Mouse (Mus musculus) lung, postnatal 4 days (tissue): ENCODE results near the gene Aqp5.

Experiments used
- DNase-seq, 2 experiments: peaks; one replicate each; pipeline ENCODE4 v3.0.0; 2021

Aqp5 gene

DNA sequence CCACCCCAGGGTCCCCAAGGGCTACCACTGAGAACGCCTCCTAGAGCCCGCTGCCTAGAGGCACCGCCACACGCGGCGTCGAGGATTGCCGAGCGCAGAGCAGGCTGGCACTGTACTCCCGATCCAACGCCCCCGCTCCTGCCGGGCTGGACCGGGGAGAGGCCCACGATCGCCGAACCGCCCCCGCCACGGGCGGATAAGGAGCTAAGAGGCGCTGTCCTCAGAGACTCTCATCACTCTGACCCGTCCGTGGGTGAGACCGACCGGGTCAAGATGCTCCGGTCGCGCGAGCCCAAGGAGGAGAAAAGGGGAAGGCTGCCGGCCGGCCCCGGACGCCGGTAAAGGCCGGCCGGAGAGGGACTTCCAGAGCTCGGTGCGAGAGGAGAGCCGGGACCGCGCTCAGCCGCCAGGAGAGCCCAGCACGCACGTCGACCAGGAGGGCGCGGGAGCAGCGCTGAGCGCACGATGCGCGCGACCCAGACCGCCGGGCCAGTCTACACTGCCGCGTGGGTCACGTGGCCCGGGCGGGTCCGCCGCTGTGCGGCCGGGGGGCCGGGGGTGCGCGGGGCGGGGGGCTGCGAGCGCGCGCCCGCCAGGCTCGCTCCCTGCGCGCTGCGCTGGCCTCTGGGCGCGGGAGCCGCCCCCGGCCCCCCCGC is at the start of gene Aqp5:
Aqp5 (plus strand) TSS at position 354 of the 656 bp plus-strand sequence.
- peak; percentile 56 to 81 for DNase-seq

DNA sequence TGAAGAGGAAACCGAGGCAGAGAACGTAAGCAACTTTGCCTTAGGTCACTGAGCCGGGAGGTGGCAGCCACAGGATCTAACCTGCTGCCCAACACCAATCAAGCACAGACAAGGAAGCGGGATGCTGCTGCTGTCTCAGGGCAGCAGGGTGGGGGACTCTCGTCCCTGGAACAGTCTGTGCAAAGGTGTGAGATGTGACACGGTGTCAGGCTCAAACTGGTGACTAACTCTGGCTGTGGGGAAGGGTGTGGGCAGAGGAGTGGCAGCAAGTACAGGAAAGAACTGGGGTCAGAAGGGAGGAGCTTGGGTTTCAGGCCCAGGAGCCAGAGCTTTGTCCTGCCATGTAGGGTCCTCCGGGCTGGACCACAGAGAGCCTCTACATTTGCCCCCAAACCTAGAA is 46.5 kb upstream of the Aqp5 start:
- DNase-seq, result no peak

DNA sequence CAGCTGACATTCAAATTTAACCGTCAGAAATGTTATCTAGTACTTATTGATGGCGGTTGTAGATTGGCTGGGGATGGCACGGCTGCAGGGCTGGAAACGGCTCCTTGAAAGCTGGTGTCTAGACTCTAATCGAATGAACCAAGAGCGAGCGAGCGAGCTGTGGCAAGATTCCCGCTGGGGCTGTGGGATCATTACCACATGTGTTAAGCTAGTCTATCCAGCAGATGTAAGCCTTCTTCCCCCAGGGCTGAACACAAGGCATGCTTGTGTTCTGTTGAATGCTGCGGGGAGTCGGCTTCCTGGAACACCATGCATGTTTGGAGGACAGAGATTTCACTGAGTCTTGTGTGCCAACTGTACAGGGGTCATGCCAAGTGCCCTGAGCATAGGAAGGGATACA is 44.0 kb upstream of the Aqp5 start:
- peak in 1 of 2 experiments; percentile 49 for DNase-seq

DNA sequence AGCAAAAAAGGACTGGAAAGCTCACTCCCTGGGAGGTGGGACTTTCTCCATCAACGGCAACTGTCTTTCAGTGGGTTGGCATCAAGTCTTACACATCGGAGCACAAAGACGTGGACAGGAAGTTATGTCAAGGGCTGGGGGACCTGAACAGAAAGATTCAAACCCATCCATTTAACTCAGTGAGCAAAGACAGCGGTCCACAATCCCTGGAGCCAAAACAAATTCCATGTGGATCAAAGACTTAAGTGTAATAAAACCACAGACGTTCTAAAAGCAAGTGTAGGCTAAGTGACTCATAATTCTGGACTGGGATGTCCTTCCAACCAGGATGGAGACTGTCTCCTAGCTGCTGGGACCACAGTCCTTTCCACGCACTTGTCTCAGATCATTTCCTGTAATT is 42.9 kb upstream of the Aqp5 start:
- no peak for DNase-seq

DNA sequence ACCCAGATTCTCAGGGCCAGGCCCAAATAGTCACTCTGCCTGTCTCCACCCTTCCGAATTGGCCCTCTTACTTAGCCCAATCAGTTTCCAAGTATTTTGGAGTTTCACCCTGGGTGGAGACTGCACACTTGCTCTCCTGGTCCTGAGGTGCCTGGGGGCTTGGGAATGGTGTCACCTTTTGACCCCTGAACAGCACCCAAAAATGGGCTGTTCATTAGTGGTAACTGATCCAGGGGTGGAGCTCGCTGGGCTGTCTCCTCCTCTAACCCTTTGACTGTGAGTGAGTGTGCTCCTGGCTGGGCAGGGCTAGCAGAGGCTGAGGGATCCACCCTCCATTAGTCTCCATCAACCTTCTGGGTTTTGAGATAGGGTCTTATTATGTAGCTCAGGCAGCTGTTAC is 40.7 kb upstream of the Aqp5 start:
- DNase-seq, result no peak

DNA sequence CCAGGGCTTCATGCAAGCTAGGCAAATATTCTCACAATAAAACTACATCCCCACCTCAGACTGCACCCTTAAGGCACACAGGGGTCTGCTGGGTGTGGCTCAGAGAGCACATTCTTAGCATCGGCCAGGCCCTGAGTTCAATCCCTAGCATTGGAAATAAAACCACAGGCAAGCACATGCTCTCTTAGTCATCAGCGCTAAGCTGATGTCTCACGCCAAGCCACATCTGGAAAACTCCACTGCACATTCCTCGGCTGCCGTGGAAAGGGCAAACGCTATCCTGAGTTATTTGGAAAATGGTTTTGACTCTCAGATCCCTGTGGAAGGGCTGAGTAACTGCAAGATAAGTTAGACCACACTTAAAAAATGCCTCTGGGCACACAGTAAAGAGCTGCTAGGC is 36.8 kb upstream of the Aqp5 start:
- DNase-seq, result no peak

DNA sequence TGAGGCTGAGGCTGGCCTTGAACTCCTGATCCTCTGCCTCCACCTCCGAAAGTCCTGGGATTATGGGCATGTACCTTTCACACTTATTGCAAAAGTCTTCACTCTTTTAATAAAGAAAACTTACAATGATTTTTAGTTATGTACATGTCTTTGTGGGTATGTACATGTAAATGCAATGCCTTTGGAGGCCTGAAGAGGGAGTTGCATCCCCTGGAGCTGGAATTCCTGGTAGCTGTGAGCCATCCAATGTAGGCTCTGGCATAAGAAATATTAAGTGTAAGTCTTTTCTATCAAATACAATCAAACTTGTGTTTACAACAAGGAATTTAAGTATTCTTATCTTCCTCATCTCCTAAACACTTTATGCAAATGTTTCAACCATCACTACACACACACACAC is 31.6 kb upstream of the Aqp5 start:
- DNase-seq, result no peak

DNA sequence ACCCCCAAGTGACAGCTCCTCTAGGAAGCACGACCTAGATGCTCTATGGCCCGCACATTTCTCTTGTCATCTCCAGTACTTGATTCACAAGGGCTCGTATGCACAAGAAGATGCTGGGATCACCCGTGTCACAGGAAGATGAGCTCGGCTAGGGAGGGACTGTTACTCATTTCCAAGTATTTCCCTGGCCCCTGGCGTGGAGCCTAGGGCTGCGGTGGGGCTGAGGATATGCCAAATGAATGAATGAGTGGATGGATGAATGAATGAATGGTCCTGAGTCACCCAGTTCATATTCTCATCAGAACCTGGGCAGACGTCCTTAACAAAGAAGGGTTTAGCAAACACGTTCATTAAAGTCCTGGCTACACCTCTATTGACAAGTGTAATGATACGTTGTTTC is 30.3 kb upstream of the Aqp5 start:
- DNase-seq, result no peak

DNA sequence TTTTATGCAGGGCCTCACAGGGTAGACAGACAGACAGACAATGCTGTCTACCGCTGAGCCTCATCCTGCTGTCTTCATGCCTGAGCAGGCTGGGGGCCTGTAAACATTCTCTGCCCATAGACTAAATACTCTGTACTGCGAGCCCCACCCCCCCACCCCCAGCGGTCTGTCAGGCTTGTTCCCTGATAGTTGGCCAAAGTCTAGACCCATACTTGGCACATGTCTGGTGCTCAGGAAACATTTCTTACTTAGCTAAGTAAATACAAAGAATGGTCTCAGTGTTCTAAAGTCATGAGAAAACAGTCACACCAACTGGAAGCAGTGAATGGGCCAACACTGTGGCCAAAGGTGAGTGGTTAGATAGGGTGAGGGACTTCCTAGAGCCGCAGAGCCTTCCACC is 23.2 kb upstream of the Aqp5 start:
- no peak for DNase-seq

DNA sequence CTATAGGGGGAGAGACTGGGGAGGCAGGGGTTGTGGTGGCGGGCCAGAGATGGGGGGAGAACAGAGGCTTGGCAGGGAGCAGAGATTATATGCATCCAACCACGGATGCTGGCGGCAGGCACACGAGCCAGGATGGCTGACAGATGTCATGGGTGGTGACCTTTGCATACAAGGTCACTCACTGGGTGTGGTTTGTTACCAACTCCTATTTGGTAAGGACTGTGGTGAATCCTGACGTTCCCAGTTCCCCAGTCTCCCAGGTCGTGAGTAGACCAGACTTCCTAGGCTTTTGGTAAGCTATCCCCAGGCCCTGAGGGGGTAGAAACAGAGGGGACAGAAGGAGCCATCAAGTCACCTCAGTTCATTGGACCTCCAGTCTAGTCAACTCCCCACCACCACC is 21.9 kb upstream of the Aqp5 start:
- no peak for DNase-seq

DNA sequence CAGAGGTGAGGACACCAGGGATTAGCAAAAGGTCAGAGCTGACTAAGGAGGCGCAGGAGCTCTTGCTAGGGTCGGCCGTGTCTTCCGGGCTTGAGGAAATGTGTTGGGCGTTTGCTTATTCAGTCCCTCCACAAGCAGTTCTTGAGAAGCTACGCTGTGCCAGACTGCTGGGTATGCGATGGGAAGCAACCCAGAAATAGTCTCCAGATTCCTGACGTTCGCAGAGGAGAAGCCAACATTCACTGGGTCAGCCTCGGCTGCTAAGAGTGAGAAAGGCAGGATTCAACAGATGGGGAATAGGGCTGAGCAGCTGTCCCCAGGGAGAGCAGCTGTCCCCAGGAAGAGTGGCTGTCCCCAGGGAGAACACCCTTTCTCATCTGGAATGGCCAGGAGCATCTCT is 21.5 kb upstream of the Aqp5 start:
- no peak for DNase-seq

DNA sequence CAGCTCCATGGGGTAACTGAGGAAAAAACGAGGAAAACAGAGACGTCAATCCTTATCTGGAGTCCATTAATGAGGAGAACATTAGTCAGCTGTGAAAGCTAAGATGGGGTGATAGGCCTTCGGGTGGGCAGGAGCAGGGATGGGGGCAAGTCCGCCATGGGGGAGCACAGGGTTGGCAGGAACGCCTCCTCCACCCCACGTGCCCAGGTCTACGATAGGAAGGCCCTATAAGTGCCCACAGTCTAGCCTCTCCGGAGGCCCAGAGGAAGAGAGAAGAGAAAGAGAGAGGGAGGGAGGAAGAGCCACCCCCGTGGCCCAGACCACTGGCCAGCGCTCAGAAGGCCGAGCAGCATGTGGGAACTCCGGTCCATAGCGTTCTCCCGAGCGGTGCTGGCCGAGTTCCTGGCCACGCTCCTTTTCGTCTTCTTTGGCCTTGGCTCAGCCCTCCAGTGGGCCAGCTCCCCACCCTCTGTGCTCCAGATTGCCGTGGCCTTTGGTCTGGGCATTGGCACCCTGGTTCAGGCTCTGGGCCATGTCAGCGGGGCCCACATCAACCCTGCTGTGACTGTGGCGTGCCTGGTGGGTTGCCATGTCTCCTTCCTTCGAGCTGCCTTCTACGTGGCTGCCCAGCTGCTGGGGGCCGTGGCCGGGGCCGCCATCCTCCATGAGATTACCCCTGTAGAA is 11.6 kb upstream of the Aqp5 start, which contains the start of gene Aqp2:
Aqp2 (plus strand) TSS at position 254 of the 684 bp plus-strand sequence.
- no peak for DNase-seq

DNA sequence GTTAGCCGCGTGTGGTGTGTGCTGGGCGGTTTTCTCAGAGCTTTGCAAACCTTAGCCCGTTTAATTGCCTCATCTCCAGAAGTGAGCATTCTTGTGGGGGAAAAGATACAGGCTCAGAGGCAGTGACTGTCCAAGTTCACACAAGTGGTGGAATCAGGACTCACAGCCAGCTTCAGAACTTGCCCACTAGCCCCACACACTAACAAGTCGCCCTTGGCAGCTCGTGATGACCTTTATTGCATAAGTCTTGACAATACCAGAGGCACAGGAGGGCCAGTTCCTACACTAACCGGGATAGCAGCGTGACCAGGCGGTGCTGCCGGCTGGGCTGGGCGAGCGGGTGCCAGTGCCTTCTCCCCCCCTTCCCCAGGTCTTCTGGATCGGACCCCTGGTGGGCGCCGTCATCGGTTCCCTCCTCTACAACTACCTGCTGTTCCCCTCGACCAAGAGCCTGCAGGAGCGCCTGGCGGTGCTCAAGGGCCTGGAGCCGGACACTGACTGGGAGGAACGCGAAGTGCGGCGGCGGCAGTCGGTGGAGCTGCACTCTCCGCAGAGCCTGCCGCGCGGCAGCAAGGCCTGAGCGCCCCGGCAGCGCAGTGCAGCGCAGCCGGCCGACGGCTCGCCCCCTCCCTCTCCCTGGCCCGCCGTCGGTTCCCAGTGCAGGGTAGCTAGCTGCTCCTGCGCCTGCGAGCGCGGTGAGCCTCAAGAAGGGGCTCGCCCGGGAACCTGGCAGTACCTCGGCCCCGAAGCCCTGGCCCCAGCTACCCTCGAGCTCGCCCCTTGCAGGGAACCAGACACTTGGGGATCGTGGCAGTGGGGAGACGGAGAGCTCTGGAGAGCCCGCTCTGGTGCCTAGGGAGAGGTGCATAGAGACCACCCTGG is 6.9 kb upstream of the Aqp5 start:
- peak; percentile 54 to 61 for DNase-seq

DNA sequence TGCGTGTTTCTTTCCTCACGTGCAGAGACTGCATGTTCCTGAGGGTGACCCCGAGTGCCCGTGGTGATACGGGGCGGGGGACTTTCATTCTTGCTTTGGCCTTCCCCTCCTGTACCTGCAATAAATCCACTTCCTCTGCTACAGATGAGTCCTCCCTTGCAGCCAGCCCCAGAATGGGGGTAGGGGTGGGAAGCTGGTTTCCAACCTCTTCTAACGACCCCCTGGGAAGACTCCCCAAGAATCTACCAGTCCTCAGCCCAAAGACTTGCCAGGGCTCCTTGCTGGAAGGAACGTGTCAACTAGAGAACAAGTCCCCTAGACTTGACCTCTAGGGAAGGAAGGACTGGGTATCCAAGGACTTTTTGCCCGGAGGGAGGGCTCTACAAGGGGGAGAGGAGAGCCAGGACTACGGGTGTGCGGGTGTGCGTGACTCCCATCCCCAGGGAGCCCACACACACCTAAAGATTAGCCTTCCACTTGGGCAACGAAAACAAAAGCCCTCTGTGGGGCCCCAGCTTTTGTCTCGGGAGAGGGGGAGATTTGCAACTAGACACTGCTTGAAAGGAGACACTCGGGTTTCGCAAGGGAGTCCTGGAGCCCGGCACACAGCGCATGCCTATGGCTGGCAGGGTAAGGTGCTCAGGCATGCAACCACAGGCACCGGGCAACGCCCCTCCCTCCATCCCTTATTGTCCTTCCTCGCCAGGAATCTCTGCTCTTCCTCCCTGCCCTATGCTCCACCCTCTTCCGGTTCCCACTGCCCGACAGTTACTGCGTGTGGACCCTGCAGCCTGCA is 6.0 kb upstream of the Aqp5 start:
- DNase-seq, result peak; percentile 55 to 71

DNA sequence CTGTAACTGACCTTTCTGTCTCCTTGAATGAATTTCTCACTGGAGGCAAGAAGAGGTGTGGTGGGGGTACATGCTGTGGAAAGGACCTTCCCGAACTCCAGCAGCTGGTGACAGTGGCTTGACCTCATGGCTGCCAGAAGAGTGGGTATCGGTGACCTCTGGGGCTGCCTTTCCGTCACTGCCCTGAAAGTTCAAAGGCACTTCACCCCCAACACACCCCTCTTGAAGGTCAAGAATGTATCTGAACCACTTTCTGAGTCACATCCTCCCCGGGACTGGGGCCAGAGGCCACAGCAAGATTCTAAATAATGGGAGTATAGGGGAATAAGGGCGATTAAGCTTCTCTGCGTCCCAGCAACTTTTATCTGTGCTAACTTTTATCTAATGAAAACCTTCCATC is 4.8 kb upstream of the Aqp5 start:
- no peak for DNase-seq

DNA sequence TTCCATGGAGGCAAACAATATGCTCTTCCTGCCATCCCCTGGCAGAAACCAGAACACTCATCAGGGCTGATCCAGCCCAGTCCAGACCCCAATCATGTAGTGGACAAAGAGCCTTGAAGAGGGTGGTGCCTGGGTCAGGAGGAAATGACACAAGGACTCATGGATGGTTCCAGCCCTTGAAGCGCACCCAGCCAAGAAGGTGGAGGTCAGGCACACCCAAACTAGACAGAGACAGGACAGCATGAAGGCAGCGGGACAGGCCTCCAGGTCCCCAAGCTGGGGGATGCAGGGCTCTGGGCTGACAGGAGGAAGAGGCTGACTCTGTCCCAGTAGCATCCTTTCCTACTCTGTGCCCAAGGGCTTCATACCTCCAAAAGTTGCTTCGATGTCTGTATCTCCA is 4.1 kb upstream of the Aqp5 start:
- DNase-seq, result no peak

DNA sequence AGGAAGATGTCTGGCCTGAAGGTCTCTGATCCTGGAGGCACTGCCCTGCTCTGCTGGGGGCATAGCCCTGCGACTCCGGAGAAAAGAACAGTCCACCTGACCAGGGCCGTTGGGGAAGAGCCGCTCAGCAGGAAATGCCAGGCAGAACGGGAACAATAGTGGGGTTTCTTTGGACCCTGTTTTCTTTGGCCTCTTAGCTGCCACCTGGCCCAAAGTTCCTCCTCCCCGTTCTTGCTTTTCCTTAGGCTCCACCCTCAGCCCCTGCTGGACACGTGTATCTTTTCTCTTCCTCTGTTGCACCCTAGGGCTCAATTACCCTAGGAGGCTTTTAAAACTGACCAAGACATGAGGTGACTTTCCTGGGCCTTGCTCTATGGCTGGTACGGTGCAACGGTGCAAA is 1.3 kb upstream of the Aqp5 start:
- no peak for DNase-seq

DNA sequence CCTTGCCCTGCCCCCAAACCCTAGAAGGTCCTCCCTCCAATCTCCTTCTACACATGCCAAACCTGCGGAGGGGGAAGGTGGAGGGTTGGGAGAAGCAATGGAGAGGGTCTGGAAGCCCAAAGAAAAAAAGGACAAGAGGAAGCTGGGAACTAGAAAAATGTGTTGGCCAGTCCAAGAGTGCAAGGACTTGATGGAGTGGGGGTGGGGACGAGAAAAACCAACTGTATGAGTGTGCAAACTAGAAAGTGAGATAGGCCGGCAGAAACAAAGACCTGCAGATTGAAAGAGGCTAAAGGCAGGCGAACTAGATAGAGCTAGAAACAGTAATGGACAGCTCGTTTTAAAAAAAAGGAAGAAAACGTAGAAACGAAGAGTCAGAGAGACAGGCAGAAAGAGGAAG is 878 bp upstream of the Aqp5 start:
- no peak for DNase-seq

DNA sequence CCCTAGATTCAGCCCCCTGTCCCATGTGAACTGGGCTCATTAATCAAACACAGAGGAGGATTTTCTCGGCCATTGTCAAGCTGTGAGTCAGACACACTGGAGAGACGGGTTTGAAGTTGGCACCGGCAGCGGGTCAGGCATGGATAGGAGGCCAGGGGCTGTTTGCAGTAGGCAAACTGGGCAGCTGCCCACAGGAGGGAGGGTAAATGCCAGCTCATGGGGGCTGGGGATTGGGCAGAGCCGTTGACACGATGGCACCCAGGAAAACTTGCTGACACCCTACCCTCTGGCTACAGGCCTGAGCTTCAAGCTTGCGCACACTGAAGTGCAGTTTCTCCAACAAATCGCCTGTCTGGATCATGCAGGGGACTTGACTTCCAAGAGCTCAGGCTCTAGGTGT is 1.6 kb downstream of the Aqp5 start:
- DNase-seq, result peak; percentile 52 to 74

DNA sequence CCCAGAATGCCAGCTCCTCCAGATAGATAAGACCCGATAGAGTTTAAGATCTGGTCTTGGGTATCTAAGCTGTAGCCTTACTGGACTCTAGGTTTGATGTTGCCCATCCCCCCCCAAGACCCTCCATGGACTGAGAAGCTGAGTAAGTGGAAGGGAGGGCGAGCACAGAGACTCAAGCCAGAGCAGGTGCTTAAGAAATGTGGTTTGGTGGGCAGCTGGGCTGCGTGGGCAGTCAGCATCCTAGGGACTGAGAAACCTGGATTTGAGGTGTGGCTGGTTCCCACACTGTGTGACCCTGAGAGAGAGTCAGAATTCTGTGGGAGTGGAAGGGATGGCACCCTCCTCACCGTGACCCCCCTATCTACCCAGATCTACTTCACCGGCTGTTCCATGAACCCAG is 2.3 kb downstream of the Aqp5 start:
- no peak for DNase-seq

DNA sequence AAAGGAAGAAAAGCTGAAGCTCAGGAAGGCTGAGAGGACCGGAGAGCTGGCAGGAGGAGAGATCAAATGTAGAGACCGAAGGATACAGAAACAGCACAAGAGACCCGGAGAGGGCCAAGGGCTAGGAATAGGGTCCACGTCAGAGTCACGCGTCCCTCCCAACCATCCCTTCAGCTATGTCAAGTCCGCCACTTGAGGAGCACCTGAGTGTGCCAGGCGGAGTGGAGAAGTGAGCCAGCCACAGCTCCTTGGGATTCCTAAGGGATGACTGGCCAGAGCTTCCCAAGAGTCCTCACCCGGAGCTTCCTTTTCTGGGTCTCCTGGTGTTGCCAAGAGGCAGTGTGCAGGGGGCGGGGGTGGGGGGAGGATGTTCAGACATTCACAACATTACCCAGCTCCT is 4.4 kb downstream of the Aqp5 start:
- DNase-seq, result peak; percentile 63 to 87

DNA sequence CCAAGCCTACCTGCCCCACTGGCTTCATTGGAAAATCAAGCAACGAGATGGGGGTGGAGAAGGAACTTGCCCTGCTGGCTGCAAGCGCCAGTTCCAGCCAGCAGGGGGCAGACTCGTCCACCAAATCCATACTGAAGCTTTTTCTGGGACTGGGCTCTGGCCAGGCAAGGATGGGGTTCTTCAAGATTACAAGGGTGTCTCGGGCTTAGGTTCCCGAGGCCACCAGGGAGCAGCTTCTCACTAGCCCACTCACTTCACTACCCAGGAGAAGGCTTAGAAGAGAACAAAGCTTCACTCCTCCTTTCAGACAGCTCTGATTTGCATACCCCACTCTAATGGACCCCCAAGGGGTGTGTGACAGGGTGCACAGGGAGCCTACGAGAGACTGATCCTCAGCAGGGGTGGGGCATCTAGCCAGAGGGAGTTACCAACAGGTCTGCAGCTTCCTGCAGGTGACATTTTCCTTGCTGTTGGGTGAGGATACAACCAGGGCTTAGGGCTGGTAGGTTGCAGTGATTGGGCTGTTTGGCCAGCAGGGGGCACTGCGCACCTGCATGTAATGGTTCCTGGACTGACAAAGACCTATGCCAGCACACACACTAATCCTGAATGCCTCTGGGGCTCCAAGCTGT is 5.6 kb downstream of the Aqp5 start:
- peak; percentile 87 to 89 for DNase-seq

DNA sequence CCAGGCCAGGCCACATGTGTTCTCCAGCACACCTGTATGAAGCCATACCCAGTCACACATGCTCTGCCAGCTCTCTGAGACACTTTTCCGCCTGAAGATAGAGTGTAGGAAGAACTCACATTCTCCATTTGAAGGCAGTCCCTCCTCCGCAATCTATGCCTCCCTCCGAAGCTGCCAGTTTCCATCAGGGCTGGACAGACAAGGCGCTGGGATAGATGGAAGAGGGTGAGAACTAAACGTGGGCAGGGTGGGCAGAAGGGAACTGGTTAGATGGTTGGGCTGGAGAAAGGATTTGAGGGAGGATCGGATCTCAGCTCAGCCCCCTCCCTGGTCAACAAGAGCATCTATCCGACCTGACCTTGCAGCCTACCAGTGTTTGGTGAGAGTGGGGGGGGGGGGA is 6.3 kb downstream of the Aqp5 start:
- DNase-seq, result no peak
